9 mouse cellular contexts compared by ENCODE assay signal in the genomic region with DNA sequence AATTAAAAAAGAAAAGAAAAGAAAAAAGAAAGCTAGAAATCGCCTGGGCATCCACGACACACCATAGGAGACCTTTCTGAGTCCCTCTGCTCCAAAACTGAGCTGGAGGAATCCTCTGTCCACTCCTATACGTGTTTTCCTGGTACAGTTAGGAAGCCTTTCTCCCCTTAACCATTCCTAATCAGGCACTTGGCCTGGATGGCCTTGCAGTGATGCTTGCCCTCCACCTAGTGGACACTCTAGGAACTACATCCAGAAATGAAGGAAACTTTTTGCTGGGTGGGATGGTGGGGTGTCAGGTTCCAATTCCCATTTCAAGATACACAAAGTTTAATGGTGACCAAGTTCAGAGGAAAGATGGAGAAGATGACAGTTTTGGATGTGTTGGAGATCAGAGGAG. TPM values are rescaled to one million over a fixed set of nuclear protein-coding genes. Genes with fewer than 3 reads are reported as not detected.
DNase-seq lines count a peak whose midpoint lies in the region; ATAC-seq lines count a peak whose summit lies in the region.
"Had no signal": no experiment of that assay in that cellular context is flagged by ENCODE, and none has a peak within 500 bp of the region (broad histone marks: within the 10 kb centered on the region; RNA-seq: fewer than 3 reads in every experiment).

No protein-coding gene starts in this region.

- no peak overlapping the region for H3K4me3 ChIP-seq in embryonic facial prominence, embryonic 11.5 days (ENCODE audit: low read depth, low read length)
- H3K4me3 ChIP-seq in hindbrain, embryonic 16.5 days (ENCODE audit: low read length) = no peak overlapping the region
- no peak overlapping the region for H3K4me3 ChIP-seq in limb, embryonic 13.5 days
- H3K4me3 ChIP-seq in neural tube, embryonic 12.5 days = no peak overlapping the region
- H3K4me3 ChIP-seq: stomach, embryonic 15.5 days had no signal

- no peaks in the 10 kb centered on the region for H3K27me3 ChIP-seq in embryonic facial prominence, embryonic 11.5 days (ENCODE audit: control insufficient read depth, insufficient read depth, low read length)
- no peaks in the 10 kb centered on the region; the same call in 1 of the 2 replicates for H3K27me3 ChIP-seq in hindbrain, embryonic 16.5 days (replicated peaks; ENCODE audit: control insufficient read depth, insufficient read depth, low read length)
- H3K27me3 ChIP-seq in limb, embryonic 13.5 days = peaks cover 12% of the 10 kb centered on the region
- H3K27me3 ChIP-seq in neural tube, embryonic 12.5 days (replicated peaks) = peaks cover 9% of the 10 kb centered on the region

- no peak overlapping the region for H3K9ac ChIP-seq in embryonic facial prominence, embryonic 11.5 days (replicated peaks; ENCODE audit: low read length)
- no peak overlapping the region for H3K9ac ChIP-seq in hindbrain, embryonic 16.5 days (ENCODE audit: low read depth, low read length)
- H3K9ac ChIP-seq in limb, embryonic 13.5 days = no peak overlapping the region
- no peak overlapping the region for H3K9ac ChIP-seq in neural tube, embryonic 12.5 days
- H3K9ac ChIP-seq: stomach, embryonic 15.5 days had no signal

- 6% methylated on average over 3 of the region's 3 CpGs for WGBS in embryonic facial prominence, embryonic 11.5 days
- 2% methylated on average over 3 of the region's 3 CpGs for WGBS in hindbrain, embryonic 16.5 days
- WGBS in limb, embryonic 13.5 days = 8% methylated on average over 3 of the region's 3 CpGs
- WGBS in neural tube, embryonic 12.5 days = 7% methylated on average over 3 of the region's 3 CpGs

- H3K4me2 ChIP-seq in embryonic facial prominence, embryonic 11.5 days (ENCODE audit: low read depth, low read length) = no peak overlapping the region
- no peak overlapping the region for H3K4me2 ChIP-seq in hindbrain, embryonic 16.5 days (ENCODE audit: low read length)
- H3K4me2 ChIP-seq in limb, embryonic 13.5 days (replicated peaks) = no peak overlapping the region
- H3K4me2 ChIP-seq in neural tube, embryonic 12.5 days (replicated peaks) = no peak overlapping the region
- H3K4me2 ChIP-seq: stomach, embryonic 15.5 days had no signal

- H3K36me3 ChIP-seq in embryonic facial prominence, embryonic 11.5 days (replicated peaks; ENCODE audit: control insufficient read depth, insufficient read depth, low read depth, low read length) = no peaks in the 10 kb centered on the region
- H3K36me3 ChIP-seq in hindbrain, embryonic 16.5 days (ENCODE audit: control insufficient read depth, insufficient read depth, low read length) = no peaks in the 10 kb centered on the region
- H3K36me3 ChIP-seq in limb, embryonic 13.5 days = no peaks in the 10 kb centered on the region
- no peaks in the 10 kb centered on the region for H3K36me3 ChIP-seq in neural tube, embryonic 12.5 days
- H3K36me3 ChIP-seq: stomach, embryonic 15.5 days had no signal

- H3K4me1 ChIP-seq in embryonic facial prominence, embryonic 11.5 days (ENCODE audit: control insufficient read depth, insufficient read depth, low read length) = peaks cover 6% of the 10 kb centered on the region; the same call in 1 of the 2 replicates
- H3K4me1 ChIP-seq in hindbrain, embryonic 16.5 days (ENCODE audit: control insufficient read depth, insufficient read depth, low read depth, low read length) = peaks cover 8% of the 10 kb centered on the region
- peaks cover 33% of the 10 kb centered on the region for H3K4me1 ChIP-seq in limb, embryonic 13.5 days
- H3K4me1 ChIP-seq in neural tube, embryonic 12.5 days = peaks cover 20% of the 10 kb centered on the region

- no peak for ATAC-seq in embryonic facial prominence, embryonic 11.5 days (replicated peaks; ENCODE audit: insufficient number of reproducible peaks, low FRiP score, low TSS enrichment, low read depth)
- ATAC-seq in hindbrain, embryonic 16.5 days = peak; percentile 46; the same call in 1 of the 2 replicates
- peak; percentile 38; the same call in 1 of the 2 replicates for ATAC-seq in limb, embryonic 13.5 days (ENCODE audit: low FRiP score, low read depth)
- 0 out of 2 replicates have a peak, but pooled peaks have one; percentile 17 for ATAC-seq in neural tube, embryonic 12.5 days (ENCODE audit: low FRiP score, low read depth)

- H3K9me3 ChIP-seq in embryonic facial prominence, embryonic 11.5 days (replicated peaks; ENCODE audit: control insufficient read depth, low read length) = no peaks in the 10 kb centered on the region
- H3K9me3 ChIP-seq in hindbrain, embryonic 16.5 days (ENCODE audit: control insufficient read depth, low read length) = no peaks in the 10 kb centered on the region
- no peaks in the 10 kb centered on the region for H3K9me3 ChIP-seq in limb, embryonic 13.5 days
- H3K9me3 ChIP-seq in neural tube, embryonic 12.5 days = no peaks in the 10 kb centered on the region
- H3K9me3 ChIP-seq: stomach, embryonic 15.5 days had no signal

- no peak overlapping the region for H3K27ac ChIP-seq in embryonic facial prominence, embryonic 11.5 days (replicated peaks; ENCODE audit: low read depth, low read length)
- H3K27ac ChIP-seq in hindbrain, embryonic 16.5 days (ENCODE audit: low read depth, low read length) = no peak overlapping the region
- no peak overlapping the region for H3K27ac ChIP-seq in limb, embryonic 13.5 days
- H3K27ac ChIP-seq in neural tube, embryonic 12.5 days = no peak overlapping the region
- H3K27ac ChIP-seq: stomach, embryonic 15.5 days had no signal

- DNase-seq in ovary, postnatal 36 days (ENCODE audit: low spot score) = peak; percentile 50
- DNase-seq in ovary, postnatal 10 days (ENCODE audit: low spot score) = no peak
- peak; percentile 85 for DNase-seq in adrenal gland, postnatal 14 days
- peak; percentile 93 for DNase-seq in embryonic facial prominence, embryonic 11.5 days (ENCODE audit: low spot score)
- peak; percentile 84 for DNase-seq in thymus, postnatal 25 days

RNA-seq across cellular contexts. Expression of gene Ahdc1, which starts 5.8 kb away (rescaled TPM):
- 65.0 and 71.9 TPM in 2 replicates for total RNA-seq in adrenal gland, postnatal 14 days (2021)
- polyA plus RNA-seq in embryonic facial prominence, embryonic 11.5 days (2014; fragmentation: Nextera tagmentation; extraction: Ambion mirVana) = 6.6 and 7.7 TPM in 2 replicates
- 10.4 and 11.6 TPM in 2 replicates for polyA plus RNA-seq in hindbrain, embryonic 16.5 days (2015; fragmentation: Nextera tagmentation; extraction: Ambion mirVana)
- polyA plus RNA-seq in limb, embryonic 13.5 days (2015; fragmentation: Nextera tagmentation; extraction: Ambion mirVana) = 11.3 and 11.5 TPM in 2 replicates
- 10.5 TPM in 2 replicates for polyA plus RNA-seq in neural tube, embryonic 12.5 days (2016; fragmentation: Nextera tagmentation; extraction: Ambion mirVana)

RNA-seq across cellular contexts. Expression of gene Fgr, which starts 31.3 kb away (rescaled TPM):
- total RNA-seq in adrenal gland, postnatal 14 days (2021) = 0.78 and 1.8 TPM in 2 replicates
- polyA plus RNA-seq in embryonic facial prominence, embryonic 11.5 days (2014; fragmentation: Nextera tagmentation; extraction: Ambion mirVana) = 0.08 and 0.20 TPM in 2 replicates
- polyA plus RNA-seq in hindbrain, embryonic 16.5 days (2015; fragmentation: Nextera tagmentation; extraction: Ambion mirVana) = 0.16 and 0.23 TPM in 2 replicates
- polyA plus RNA-seq in limb, embryonic 13.5 days (2015; fragmentation: Nextera tagmentation; extraction: Ambion mirVana) = 0.19 and 0.26 TPM in 2 replicates
- polyA plus RNA-seq in neural tube, embryonic 12.5 days (2016; fragmentation: Nextera tagmentation; extraction: Ambion mirVana) = 0.22 and 0.28 TPM in 2 replicates
